Mouse (Mus musculus) 3T3-L1 (cell line): Measurements from ENCODE around the gene Gm4952.

Source experiments
- DNase-seq: peaks from one replicate; pipeline ENCODE4 v3.0.0-alpha.2; 2015; ENCODE audit warnings: low read depth, low spot score

Gm4952 gene

GRCm38 (mm10) chr19:12599674-12600073 lies at the start of gene Gm4952:
Gene Gm4952, plus strand, starts transcription at chr19:12599974.
- DNase-seq, result no peak

GRCm38 (mm10) chr19:12550005-12550942 lies 49.5 kb upstream of the Gm4952 start:
- DNase-seq, result no peak

DNA sequence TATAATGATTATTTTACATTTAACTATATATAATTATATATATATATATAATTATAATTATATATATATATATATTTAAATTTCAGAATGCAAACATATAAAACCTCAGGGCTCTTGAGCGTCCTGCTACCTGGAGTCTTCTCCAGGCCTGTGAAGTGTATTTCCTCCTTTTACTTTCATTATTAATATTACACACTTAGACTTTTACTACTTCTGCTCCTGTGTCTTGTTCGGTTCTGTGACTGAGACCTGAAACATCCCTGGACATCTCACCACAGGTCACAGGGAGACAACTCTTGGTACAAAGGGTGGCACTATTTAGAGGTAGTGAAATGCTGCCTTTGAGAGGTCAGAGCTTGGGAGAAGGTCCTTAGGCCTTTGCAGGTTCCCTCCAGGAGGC lies 43.5 kb upstream of the Gm4952 start:
- no peak for DNase-seq

DNA sequence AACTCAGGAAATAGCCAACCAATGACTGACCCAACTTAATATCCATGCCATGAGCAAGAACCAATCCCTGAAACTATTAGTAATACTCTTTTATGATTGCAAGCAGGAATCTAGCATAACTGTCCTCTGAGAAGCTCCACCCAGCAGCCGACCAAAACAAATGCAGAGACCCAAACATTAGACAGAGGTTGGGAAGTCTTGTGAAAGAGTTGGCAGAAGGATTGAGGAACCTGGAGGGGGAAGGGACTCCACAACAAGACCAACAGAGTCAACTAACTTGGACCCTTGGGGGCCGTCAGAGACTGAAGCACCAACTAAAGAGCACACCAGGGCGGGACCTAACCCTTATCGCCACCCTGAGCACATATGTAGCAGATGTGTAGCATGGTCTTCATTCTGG lies 41.6 kb upstream of the Gm4952 start:
- DNase-seq, result no peak

GRCm38 (mm10) chr19:12564197-12564596 lies 35.6 kb upstream of the Gm4952 start:
- DNase-seq, result no peak

GRCm38 (mm10) chr19:12567011-12567410 lies 32.8 kb upstream of the Gm4952 start:
- no peak for DNase-seq

DNA sequence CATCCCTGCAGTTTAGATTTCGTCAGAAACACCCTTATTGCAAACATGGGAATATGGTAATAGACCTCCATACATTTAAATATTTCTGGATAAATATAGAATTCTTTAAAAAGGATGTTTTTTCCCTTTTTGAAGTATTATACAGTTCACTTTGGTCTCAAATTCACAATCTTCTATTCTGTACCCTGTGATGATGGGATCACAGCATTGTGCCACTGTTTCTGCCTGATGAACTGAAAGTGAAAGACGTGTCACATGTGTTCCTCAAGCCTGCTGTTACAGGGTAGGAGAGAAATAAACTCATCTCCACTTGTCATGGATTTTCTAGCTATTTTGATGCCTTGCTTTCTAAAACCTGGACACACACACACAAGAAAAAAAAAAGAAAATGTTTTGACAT lies 28.9 kb upstream of the Gm4952 start:
- DNase-seq, result no peak

GRCm38 (mm10) chr19:12571687-12572086 lies 28.1 kb upstream of the Gm4952 start:
- no peak for DNase-seq

DNA sequence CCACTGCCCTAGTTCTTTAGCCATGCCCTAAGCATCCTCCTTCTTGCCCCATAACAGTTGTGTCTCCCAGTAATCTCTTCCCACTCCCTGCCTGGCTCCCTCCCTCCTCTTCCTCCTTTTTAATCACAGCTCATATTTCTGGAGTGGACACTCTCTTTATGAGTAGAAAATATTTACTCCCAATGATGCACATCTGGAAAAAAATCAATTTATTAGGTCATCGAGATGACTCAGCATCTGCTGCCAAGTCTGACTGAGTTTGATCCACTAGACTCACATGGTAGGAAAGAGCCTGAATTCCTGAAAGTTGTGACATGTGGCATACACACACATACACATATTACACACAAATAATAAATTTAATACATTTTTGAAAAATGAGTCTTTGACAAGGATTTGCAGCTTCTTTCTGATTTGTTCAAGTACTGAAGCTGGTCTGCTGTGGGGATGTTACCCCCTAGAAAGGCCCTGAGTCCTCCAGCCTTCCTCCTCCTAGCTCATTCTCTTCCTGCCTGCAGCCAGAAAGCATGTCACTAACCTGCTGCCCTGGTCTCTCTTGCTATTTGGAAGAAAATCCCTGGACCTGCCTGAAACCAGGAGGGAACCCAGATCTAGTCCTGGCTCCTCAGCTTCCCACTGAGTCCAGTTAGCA lies 27.0 kb upstream of the Gm4952 start:
- peak; percentile 72 for DNase-seq

- DNase-seq, result peak; percentile 99
Measured at GRCm38 (mm10) chr19:12573266-12574011, 26.3 kb upstream of the Gm4952 start.

DNA sequence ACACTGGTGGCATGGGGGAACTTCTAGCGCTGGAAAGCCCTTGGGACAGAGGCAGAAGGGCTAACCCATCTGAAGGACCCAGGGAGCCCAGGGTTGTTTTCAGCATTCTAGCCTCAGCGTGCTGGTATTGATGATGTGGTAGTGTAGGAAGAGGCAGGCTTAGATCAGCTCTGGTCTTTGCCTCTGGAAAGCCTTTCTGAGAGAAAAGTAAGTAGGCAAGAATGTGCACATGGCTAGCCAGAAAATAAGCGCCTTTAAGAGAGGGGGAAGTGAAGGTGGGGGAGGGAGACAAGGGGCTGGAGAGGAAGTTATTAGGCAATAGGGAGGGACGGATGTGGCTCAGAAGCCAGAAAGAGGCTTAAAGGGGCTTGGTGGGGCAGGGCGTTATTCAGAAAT lies 25.8 kb upstream of the Gm4952 start:
- peak; percentile 49 for DNase-seq

DNA sequence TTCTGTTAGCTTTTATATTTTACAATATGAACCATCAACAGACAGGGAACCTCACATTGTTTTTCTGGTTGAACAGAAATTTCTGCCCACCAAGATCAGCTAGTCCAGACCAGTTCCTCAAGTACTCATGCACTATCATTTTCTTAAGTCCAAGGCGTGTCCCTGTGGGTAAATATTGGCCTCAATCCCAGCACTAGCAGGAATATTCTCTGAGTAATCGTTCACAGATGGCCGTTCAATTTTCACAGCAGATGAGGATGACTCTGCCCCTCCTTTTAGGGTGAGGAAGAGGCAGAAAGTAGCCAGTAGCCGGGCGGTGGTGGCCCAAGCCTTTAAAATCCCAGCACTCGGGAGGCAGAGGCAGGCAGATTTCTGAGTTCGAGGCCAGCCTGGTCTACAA lies 24.7 kb upstream of the Gm4952 start:
- DNase-seq, result peak; percentile 86

DNA sequence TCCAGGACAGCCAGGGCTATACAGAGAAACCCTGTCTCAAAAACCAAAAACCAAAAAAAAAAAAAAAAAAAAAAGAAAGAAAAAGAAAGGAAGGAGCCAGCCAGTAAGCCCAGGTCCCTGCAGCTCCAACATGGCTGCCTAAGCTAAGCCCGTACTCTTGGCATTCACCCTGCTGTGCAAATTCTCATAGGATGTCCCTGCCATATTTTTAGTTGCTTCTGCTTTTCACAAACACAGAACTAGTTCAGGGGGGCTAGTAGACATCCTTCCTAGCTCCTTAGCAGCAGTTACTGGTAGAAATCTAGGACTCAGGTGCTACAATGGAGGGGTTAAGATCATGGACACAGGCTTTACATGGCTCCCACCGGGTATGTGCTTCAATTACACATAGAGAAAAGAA lies 24.3 kb upstream of the Gm4952 start:
- no peak for DNase-seq

- DNase-seq, result no peak
Measured at GRCm38 (mm10) chr19:12576639-12577038, 23.1 kb upstream of the Gm4952 start.

GRCm38 (mm10) chr19:12585310-12585709 lies 14.5 kb upstream of the Gm4952 start:
- DNase-seq, result no peak

GRCm38 (mm10) chr19:12591908-12592307 lies 7.9 kb upstream of the Gm4952 start:
- DNase-seq, result peak; percentile 91

GRCm38 (mm10) chr19:12595135-12595529 lies 4.6 kb upstream of the Gm4952 start:
- DNase-seq, result no peak

- peak; percentile 92 for DNase-seq
Measured at GRCm38 (mm10) chr19:12595530-12596289, 4.1 kb upstream of the Gm4952 start.

GRCm38 (mm10) chr19:12596290-12597072 lies 3.3 kb upstream of the Gm4952 start:
- no peak for DNase-seq

DNA sequence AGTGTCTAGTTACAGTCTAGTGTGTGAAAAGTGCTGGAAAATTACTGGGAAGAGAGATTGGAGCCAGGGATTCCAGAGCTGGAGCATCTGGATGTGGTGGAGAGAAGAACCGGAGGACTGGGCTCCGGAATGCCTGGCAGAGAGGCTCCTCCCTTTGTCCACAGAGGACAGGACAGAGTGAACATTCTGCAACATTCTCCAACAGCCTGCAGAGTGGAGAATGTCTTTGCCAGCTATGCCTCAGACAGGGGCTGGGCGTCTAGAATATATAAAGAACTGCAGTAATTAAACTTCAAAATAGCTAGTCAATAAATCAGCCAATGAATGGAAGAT lies 2.7 kb upstream of the Gm4952 start:
- DNase-seq, result peak; percentile 26

GRCm38 (mm10) chr19:12598674-12599073 lies 1.1 kb upstream of the Gm4952 start:
- DNase-seq, result no peak
